Mouse (Mus musculus) myocyte (in vitro differentiated cells): Measurements from ENCODE around the gene Bicc1. TPM values are rescaled to one million over a fixed set of nuclear protein-coding genes. Genes with fewer than 3 reads are reported as not detected.

Experiments
- H3K27me3 ChIP-seq: one replicate; pipeline ENCODE4 v1.6.1; 2011; ENCODE audit not compliant: control insufficient read depth, insufficient read depth, insufficient read length
- H3K36me3 ChIP-seq: one replicate; pipeline ENCODE4 v1.6.1; 2011; ENCODE audit not compliant: control insufficient read depth, insufficient read depth
- H3K4me2 ChIP-seq: one replicate; pipeline ENCODE4 v1.6.1; 2011; ENCODE audit warnings: low read depth, control low read depth
- H3K4me3 ChIP-seq: one replicate; pipeline ENCODE4 v1.5.1; 2011; ENCODE audit warnings: mild to moderate bottlenecking, control low read depth, moderate library complexity
- H3K79me2 ChIP-seq: one replicate; pipeline ENCODE4 v1.6.1; 2011; ENCODE audit not compliant: control insufficient read depth, insufficient read depth
- H3ac ChIP-seq: one replicate; pipeline ENCODE4 v1.6.1; 2011; ENCODE audit not compliant: control insufficient read depth, insufficient read length
- CEBPB ChIP-seq: IDR thresholded peaks from 2 replicates; pipeline ENCODE4 v1.6.1; 2011; ENCODE audit warnings: mild to moderate bottlenecking, moderate library complexity; ENCODE audit not compliant: poor library complexity, insufficient read depth, severe bottlenecking
- E2F4 ChIP-seq: IDR thresholded peaks from one replicate; pipeline ENCODE4 v1.6.1; 2011; ENCODE audit warnings: mild to moderate bottlenecking, control low read depth, moderate library complexity; ENCODE audit not compliant: insufficient read depth
- MAX ChIP-seq: IDR thresholded peaks from one replicate; pipeline ENCODE4 v1.6.1; 2011; ENCODE audit warnings: low read depth, mild to moderate bottlenecking, control low read depth
- MYOD1 ChIP-seq, 3 experiments: IDR thresholded peaks; one replicate each; pipeline ENCODE4 v1.6.1; 2011; ENCODE audit warnings: control low read depth in 2 of 3, low read depth in 2 of 3, mild to moderate bottlenecking in 2 of 3, moderate library complexity in 1 of 3; ENCODE audit not compliant: insufficient read length in 2 of 3, control insufficient read depth in 1 of 3
- MYOG ChIP-seq, 3 experiments: IDR thresholded peaks; one replicate each; pipeline ENCODE4 v1.6.1; 2011; ENCODE audit warnings: control low read depth in 2 of 3, low read depth in 2 of 3, mild to moderate bottlenecking in 2 of 3; ENCODE audit not compliant: insufficient read length in 2 of 3, control insufficient read depth in 1 of 3, insufficient read depth in 1 of 3
- POLR2A ChIP-seq: IDR thresholded peaks from one replicate; pipeline ENCODE4 v1.6.1; 2011; ENCODE audit warnings: low read depth, mild to moderate bottlenecking, control low read depth, moderate library complexity; ENCODE audit not compliant: insufficient read length
- POLR2AphosphoS2 ChIP-seq: IDR thresholded peaks from one replicate; pipeline ENCODE4 v1.6.1; 2011; ENCODE audit warnings: low read depth, control low read depth; ENCODE audit not compliant: insufficient read length
- REST ChIP-seq: IDR thresholded peaks from one replicate; pipeline ENCODE4 v1.6.1; 2011; ENCODE audit warnings: mild to moderate bottlenecking, control low read depth, moderate library complexity; ENCODE audit not compliant: insufficient read depth, insufficient read length
- SRF ChIP-seq: IDR thresholded peaks from one replicate; pipeline ENCODE4 v1.6.1; 2011; ENCODE audit warnings: low read depth; ENCODE audit not compliant: control insufficient read depth, insufficient read length
- TCF12 ChIP-seq: IDR thresholded peaks from one replicate; pipeline ENCODE4 v1.6.1; 2011; ENCODE audit warnings: mild to moderate bottlenecking, control low read depth; ENCODE audit not compliant: poor library complexity, insufficient read depth, severe bottlenecking
- TCF3 ChIP-seq: IDR thresholded peaks from one replicate; pipeline ENCODE4 v1.6.1; 2011; ENCODE audit warnings: low read depth, control low read depth; ENCODE audit not compliant: insufficient read length
- USF1 ChIP-seq: IDR thresholded peaks from one replicate; pipeline ENCODE4 v1.6.1; 2011; ENCODE audit warnings: low read depth, mild to moderate bottlenecking, control low read depth, moderate library complexity
- polyA plus RNA-seq: library from polyadenylated mRNA; unstranded; fragments of >200 nt; fragmentation: generic; extraction: Trizol; gene quantifications from one replicate; pipeline ENCODE4 v1.2.1, GENCODE M21; 2012; ENCODE audit warnings: missing spikeins

Bicc1 gene
- polyA plus RNA-seq, 1 experiment = 4.6 TPM

GRCm38 (mm10) chr10:71044410-71044809 is 115.1 kb downstream of the Bicc1 start:
- Histone ChIP-seq H3ac (no peak overlapping the region), H3K36me3 (no peaks in the 10 kb centered on the region), H3K79me2 (no peaks in the 10 kb centered on the region), H3K4me3 (no peak overlapping the region), H3K4me2 (no peak overlapping the region), H3K27me3 (no peaks in the 10 kb centered on the region)
- TF ChIP-seq MYOG (IDR thresholded peaks at IDR 0.05; ENCODE audit: control insufficient read depth in 1 of 3, insufficient read depth in 1 of 3, insufficient read length in 2 of 3, low read depth in 2 of 3) = no peak
- no peak for TF ChIP-seq MAX
- no peak for TF ChIP-seq CEBPB
- TF ChIP-seq SRF = no peak
- no peak for TF ChIP-seq REST
- TF ChIP-seq USF1 = no peak
- no peak for TF ChIP-seq E2F4
- TF ChIP-seq POLR2A = no peak
- TF ChIP-seq POLR2AphosphoS2 = no peak
- no peak for TF ChIP-seq TCF12
- no peak for TF ChIP-seq TCF3

GRCm38 (mm10) chr10:71041874-71042273 is 117.6 kb downstream of the Bicc1 start:
- no peaks in the 10 kb centered on the region for H3K27me3 ChIP-seq
- no peak overlapping the region for H3K4me2 ChIP-seq
- no peak for TF ChIP-seq SRF
- no peak for TF ChIP-seq TCF12
- no peak for TF ChIP-seq USF1
- no peak for TF ChIP-seq E2F4
- TF ChIP-seq TCF3 = no peak
- no peak for TF ChIP-seq MYOG (IDR thresholded peaks at IDR 0.05; ENCODE audit: control insufficient read depth in 1 of 3, insufficient read depth in 1 of 3, insufficient read length in 2 of 3, low read depth in 2 of 3)
- TF ChIP-seq REST = no peak
- no peak for TF ChIP-seq MYOD1 (IDR thresholded peaks at IDR 0.05; ENCODE audit: control insufficient read depth in 1 of 3, insufficient read length in 2 of 3, low read depth in 2 of 3)
- no peak for TF ChIP-seq CEBPB
- no peak for TF ChIP-seq POLR2A
- TF ChIP-seq POLR2AphosphoS2 = no peak
- TF ChIP-seq MAX = no peak
- no peak overlapping the region for H3ac ChIP-seq
- H3K36me3 ChIP-seq = no peaks in the 10 kb centered on the region
- no peaks in the 10 kb centered on the region for H3K79me2 ChIP-seq
- H3K4me3 ChIP-seq = no peak overlapping the region

GRCm38 (mm10) chr10:71036484-71036883 is 123.0 kb downstream of the Bicc1 start:
- TF ChIP-seq CEBPB = no peak
- TF ChIP-seq MYOG (IDR thresholded peaks at IDR 0.05; ENCODE audit: control insufficient read depth in 1 of 3, insufficient read depth in 1 of 3, insufficient read length in 2 of 3, low read depth in 2 of 3) = no peak
- no peak for TF ChIP-seq TCF3
- TF ChIP-seq TCF12 = no peak
- TF ChIP-seq E2F4 = no peak
- no peak for TF ChIP-seq SRF
- TF ChIP-seq MAX = no peak
- Histone ChIP-seq H3K36me3 (no peaks in the 10 kb centered on the region), H3ac (no peak overlapping the region), H3K27me3 (no peaks in the 10 kb centered on the region), H3K79me2 (no peaks in the 10 kb centered on the region), H3K4me3 (no peak overlapping the region), H3K4me2 (no peak overlapping the region)

- Histone ChIP-seq H3ac (no peak overlapping the region), H3K4me2 (no peak overlapping the region), H3K27me3 (no peaks in the 10 kb centered on the region), H3K4me3 (no peak overlapping the region), H3K79me2 (no peaks in the 10 kb centered on the region), H3K36me3 (no peaks in the 10 kb centered on the region)
- no peak for TF ChIP-seq MYOD1 (IDR thresholded peaks at IDR 0.05; ENCODE audit: control insufficient read depth in 1 of 3, insufficient read length in 2 of 3, low read depth in 2 of 3)
Observed at GRCm38 (mm10) chr10:71028996-71029395, 130.5 kb downstream of the Bicc1 start.

- no peak overlapping the region for H3K4me3 ChIP-seq
- no peaks in the 10 kb centered on the region for H3K36me3 ChIP-seq
- H3K4me2 ChIP-seq = no peak overlapping the region
- TF ChIP-seq REST (no peak), TCF12 (no peak), POLR2AphosphoS2 (no peak), POLR2A (no peak), CEBPB (no peak), SRF (no peak), E2F4 (no peak), USF1 (no peak)
- no peaks in the 10 kb centered on the region for H3K79me2 ChIP-seq
- no peak overlapping the region for H3ac ChIP-seq
- no peaks in the 10 kb centered on the region for H3K27me3 ChIP-seq
Observed at GRCm38 (mm10) chr10:71028066-71028844, 131.2 kb downstream of the Bicc1 start.
